In genomic region chr11:9531715-9532114, GRCm38 (mm10) we compare ENCODE assay signal across 11 mouse cellular contexts.
DNase-seq lines count a peak whose midpoint lies in the region; ATAC-seq and TF ChIP-seq lines count a peak whose summit lies in the region.
"Had no signal": no experiment of that assay in that cellular context is flagged by ENCODE, and none has a peak within 500 bp of the region (broad histone marks: within the 10 kb centered on the region; RNA-seq: fewer than 3 reads in every experiment).

No protein-coding gene starts in this region.

- no peaks in the 10 kb centered on the region for H3K36me3 ChIP-seq in liver, adult 2 months (ENCODE audit: control insufficient read depth, insufficient read depth, low read length)
- no peaks in the 10 kb centered on the region for H3K36me3 ChIP-seq in liver, embryonic 11.5 days (ENCODE audit: control insufficient read depth, insufficient read depth, low read length)
- H3K36me3 ChIP-seq: G1E; hindbrain, embryonic 15.5 days had no signal

- H3K4me3 ChIP-seq in liver, adult 2 months (ENCODE audit: insufficient read depth, low read depth, low read length): no peak overlapping the region
- H3K4me3 ChIP-seq in liver, embryonic 11.5 days (ENCODE audit: low read depth, low read length): no peak overlapping the region
- no peak overlapping the region for H3K4me3 ChIP-seq in bone marrow macrophage, adult 2 months (ENCODE audit: insufficient read depth, low read length)
- H3K4me3 ChIP-seq: hindbrain, embryonic 15.5 days had no signal

- H3K4me1 ChIP-seq in liver, adult 2 months (ENCODE audit: control insufficient read depth, insufficient read depth, low read length): no peaks in the 10 kb centered on the region
- no peaks in the 10 kb centered on the region for H3K4me1 ChIP-seq in liver, embryonic 11.5 days (replicated peaks; ENCODE audit: control insufficient read depth, insufficient read depth, low read length)
- H3K4me1 ChIP-seq in bone marrow macrophage, adult 2 months (ENCODE audit: control insufficient read depth, insufficient read depth, low read length): peaks cover 39% of the 10 kb centered on the region
- H3K4me1 ChIP-seq: hindbrain, embryonic 15.5 days had no signal

- TF ChIP-seq POLR2A in liver, adult 2 months (IDR thresholded peaks at IDR 0.05; ENCODE audit: extremely low read depth, insufficient read depth, low read length): no peak
- no peak for TF ChIP-seq POLR2A in bone marrow macrophage, adult 2 months (IDR thresholded peaks at IDR 0.05; ENCODE audit: borderline replicate concordance, low read depth, low read length)

- no peak overlapping the region for H3K4me2 ChIP-seq in liver, embryonic 11.5 days
- H3K4me2 ChIP-seq: hindbrain, embryonic 15.5 days had no signal

- no peaks in the 10 kb centered on the region for H3K79me2 ChIP-seq in liver, adult 2 months (ENCODE audit: control insufficient read depth, insufficient read depth, low read length)

- no peak; the same call in 1 of the 2 replicates for ATAC-seq in liver, embryonic 11.5 days (replicated peaks; ENCODE audit: low FRiP score)
- ATAC-seq in granulocyte monocyte progenitor cell, adult 5-6 weeks (replicated peaks; ENCODE audit: poor library complexity, severe bottlenecking): peak; percentile 84
- ATAC-seq in monocyte, adult 5-6 weeks (replicated peaks; ENCODE audit: insufficient number of reproducible peaks, low FRiP score, low TSS enrichment, poor library complexity, severe bottlenecking): peak; percentile 88

- no peak overlapping the region for H3K27ac ChIP-seq in liver, adult 2 months (replicated peaks; ENCODE audit: insufficient read depth, low read depth, low read length)
- no peak overlapping the region for H3K27ac ChIP-seq in liver, embryonic 11.5 days (ENCODE audit: low read depth, low read length)
- peak overlapping the region; percentile 64 for H3K27ac ChIP-seq in bone marrow macrophage, adult 2 months (ENCODE audit: insufficient read depth, low read depth, low read length)
- H3K27ac ChIP-seq: hindbrain, embryonic 15.5 days had no signal

- no peak for TF ChIP-seq CTCF in liver, adult 2 months (IDR thresholded peaks at IDR 0.05; ENCODE audit: low read depth, low read length)
- TF ChIP-seq CTCF in bone marrow macrophage, adult 2 months (IDR thresholded peaks at IDR 0.05; ENCODE audit: low read depth, low read length): no peak

- H3K9ac ChIP-seq in liver, adult 2 months (ENCODE audit: low read depth, low read length): no peak overlapping the region
- no peak overlapping the region for H3K9ac ChIP-seq in liver, embryonic 11.5 days (ENCODE audit: low read depth, low read length)
- H3K9ac ChIP-seq: hindbrain, embryonic 15.5 days had no signal

- WGBS in liver, adult 2 months: 73% methylated on average over 8 of the region's 8 CpGs
- 46% methylated on average over 8 of the region's 8 CpGs for WGBS in liver, embryonic 11.5 days

- DNase-seq in liver, adult 2 months (ENCODE audit: extremely low read depth, low read depth, low spot score): peak; percentile 45
- no peak for DNase-seq in liver, embryonic 11.5 days (ENCODE audit: low spot score)
- DNase-seq in frontal cortex, adult 2 months (ENCODE audit: extremely low spot score in 1 of 2, low spot score in 1 of 2): no peak
- no peak for DNase-seq in cerebellum, adult 11-12 months
- no peak for DNase-seq in thymus, adult 18-20 months
- DNase-seq: cerebellum, adult 8-10 months had no signal

- H3K9me3 ChIP-seq in liver, embryonic 11.5 days (ENCODE audit: control insufficient read depth, low read length): no peaks in the 10 kb centered on the region
- H3K9me3 ChIP-seq: G1E; hindbrain, embryonic 15.5 days had no signal

- H3K27me3 ChIP-seq in liver, adult 2 months (ENCODE audit: control insufficient read depth, insufficient read depth, low read length): no peaks in the 10 kb centered on the region
- no peaks in the 10 kb centered on the region for H3K27me3 ChIP-seq in liver, embryonic 11.5 days (replicated peaks; ENCODE audit: control insufficient read depth, insufficient read depth, low read length)
- H3K27me3 ChIP-seq: hindbrain, embryonic 15.5 days had no signal
